Comparison of ENCODE assay signal across 1 mouse cellular context in the genomic region with DNA sequence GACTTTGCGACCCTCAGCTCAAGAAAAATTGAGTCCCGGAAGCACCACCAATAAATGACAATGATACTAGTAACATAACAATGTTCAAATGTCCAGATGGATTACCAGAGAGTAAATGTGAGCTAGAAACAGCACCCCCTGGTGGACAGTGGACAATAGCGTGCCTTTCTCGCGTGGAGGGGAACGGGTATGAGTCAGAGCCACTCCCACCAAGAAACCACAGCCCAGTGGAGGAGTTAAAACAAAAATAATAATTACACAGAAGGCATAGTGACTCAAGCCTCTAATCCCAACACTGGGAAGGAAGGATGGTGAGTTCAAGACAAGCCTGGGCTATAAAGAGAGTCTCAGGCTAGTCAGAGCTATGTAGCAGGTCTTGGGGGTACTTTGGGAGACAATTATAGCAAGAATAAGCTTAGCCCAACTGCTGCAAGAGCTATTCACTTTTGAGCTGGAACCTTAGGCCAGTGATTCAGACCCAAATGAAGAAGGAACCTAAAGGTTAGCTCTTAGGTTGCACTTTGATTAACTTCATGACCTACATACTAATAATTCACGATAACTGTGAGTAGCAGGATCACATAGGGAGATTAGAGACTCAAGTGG.
TF ChIP-seq lines count a peak whose summit lies in the region.

A gene (plus strand): TSS at position 272 of the 606 bp plus-strand sequence.

TF ChIP-seq in MEL, 35 proteins besides CTCF, POLR2A, EP300 and RAD21 (continued from another document):
- peak; percentile 39; the same call in 1 of the 2 replicates for TF ChIP-seq NELFE (IDR thresholded peaks at IDR 0.05; ENCODE audit: low read depth, low read length)
TF ChIP-seq in MEL: peak in this region for 17.
